Mouse (Mus musculus) limb, embryonic 12.5 days (tissue): ENCODE results near the gene Lefty1. TPM values are rescaled to one million over a fixed set of nuclear protein-coding genes. Genes with fewer than 3 reads are reported as not detected.

Experiments used
- ATAC-seq: fragments of 200-750 bp; cut with Nextera tagmentation; 2 replicates; pipeline ENCODE4 v1.8.0; 2017; ENCODE audit warnings: low read depth, moderate TSS enrichment; ENCODE audit not compliant: insufficient number of reproducible peaks, insufficient read depth, low FRiP score, low TSS enrichment
- H3K27ac ChIP-seq: fragments of 300-500 bp; sonication (generic); 2 replicates; pipeline ENCODE4 v1.5.1; 2016; ENCODE audit warnings: mild to moderate bottlenecking, moderate library complexity
- H3K27me3 ChIP-seq: fragments of 300-500 bp; sonication (generic); 2 replicates; pipeline ENCODE4 v1.6.1; 2016; ENCODE audit warnings: mild to moderate bottlenecking, moderate library complexity
- H3K36me3 ChIP-seq: fragments of 300-500 bp; sonication (generic); 2 replicates; pipeline ENCODE4 v1.6.1; 2016; ENCODE audit warnings: mild to moderate bottlenecking, moderate library complexity
- H3K4me1 ChIP-seq: fragments of 300-500 bp; sonication (generic); replicated peaks from 2 replicates; pipeline ENCODE4 v1.6.1; 2016
- H3K4me2 ChIP-seq: fragments of 300-500 bp; sonication (generic); 2 replicates; pipeline ENCODE4 v1.6.1; 2016; ENCODE audit warnings: mild to moderate bottlenecking, moderate library complexity
- H3K4me3 ChIP-seq: fragments of 300-500 bp; sonication (generic); replicated peaks from 2 replicates; pipeline ENCODE4 v1.5.1; 2016; ENCODE audit warnings: mild to moderate bottlenecking
- H3K9ac ChIP-seq: fragments of 300-500 bp; sonication (generic); replicated peaks from 2 replicates; pipeline ENCODE4 v1.6.1; 2016; ENCODE audit warnings: mild to moderate bottlenecking, moderate library complexity
- H3K9me3 ChIP-seq: fragments of 300-500 bp; sonication (generic); 2 replicates; pipeline ENCODE4 v1.6.1; 2016; ENCODE audit warnings: mild to moderate bottlenecking, moderate library complexity
- WGBS: fragments of 180-500 bp; shearing (Covaris S2); methylation state at CpG from one replicate; pipeline ENCODE4 v1.1.7; 2016; 5-methylcytosine and 5-hydroxymethylcytosine counted together
- polyA plus RNA-seq: library from polyadenylated mRNA; unstranded; fragments of >200 nt; fragmentation: Nextera tagmentation; extraction: Ambion mirVana; gene quantifications from 2 replicates; pipeline ENCODE4 v1.2.1, GENCODE M21; 2016

Lefty1 gene
- polyA plus RNA-seq, 1 experiment from 2014 or later: 0.36 TPM

GRCm38 (mm10) chr1:180904815-180905080 lies 30.1 kb upstream of the Lefty1 start:
- WGBS: under 1% methylated on average over 5 of the region's 5 CpGs
- H3K36me3 ChIP-seq: peaks cover 42% of the 10 kb centered on the region
- H3K27me3 ChIP-seq: no peaks in the 10 kb centered on the region
- peak overlapping the region; percentile 86 for H3K4me2 ChIP-seq
- peak overlapping the region; percentile 84; the same call in 1 of the 2 replicates for H3K27ac ChIP-seq
- ATAC-seq: no peak
- no peaks in the 10 kb centered on the region for H3K9me3 ChIP-seq
- H3K4me3 ChIP-seq: peak overlapping the region; percentile 91
- peak overlapping the region; percentile 94 for H3K9ac ChIP-seq
- H3K4me1 ChIP-seq: peaks cover 15% of the 10 kb centered on the region

GRCm38 (mm10) chr1:180905307-180905706 lies 29.5 kb upstream of the Lefty1 start:
- Histone ChIP-seq H3K27ac (no peak overlapping the region), H3K9ac (peak overlapping the region; percentile 94), H3K4me3 (peak overlapping the region; percentile 91), H3K36me3 (peaks cover 42% of the 10 kb centered on the region), H3K4me2 (peak overlapping the region; percentile 86), H3K4me1 (peaks cover 15% of the 10 kb centered on the region), H3K27me3 (no peaks in the 10 kb centered on the region), H3K9me3 (no peaks in the 10 kb centered on the region)
- ATAC-seq: no peak
- 67% methylated on average over 6 of the region's 6 CpGs for WGBS

DNA sequence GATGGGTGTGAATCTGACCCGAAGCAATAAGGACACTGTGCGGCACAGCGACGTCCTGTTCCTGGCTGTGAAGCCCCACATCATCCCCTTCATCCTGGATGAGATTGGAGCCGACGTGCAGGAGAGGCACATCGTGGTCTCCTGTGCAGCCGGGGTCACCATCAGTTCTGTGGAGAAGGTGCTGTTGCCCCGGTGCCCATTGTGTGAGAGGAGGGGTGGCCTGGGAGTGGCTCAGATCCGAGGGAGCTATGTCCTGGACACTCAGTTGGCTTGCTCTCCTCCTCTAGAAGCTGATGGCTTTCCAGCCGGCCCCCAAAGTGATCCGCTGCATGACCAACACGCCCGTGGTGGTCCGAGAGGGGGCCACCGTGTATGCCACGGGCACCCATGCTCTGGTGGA lies 28.9 kb upstream of the Lefty1 start:
- no peak for ATAC-seq
- no peaks in the 10 kb centered on the region for H3K9me3 ChIP-seq
- 93% methylated on average over 17 of the region's 17 CpGs for WGBS
- peaks cover 15% of the 10 kb centered on the region for H3K4me1 ChIP-seq
- peaks cover 44% of the 10 kb centered on the region for H3K36me3 ChIP-seq
- H3K4me3 ChIP-seq: peak overlapping the region; percentile 91; the same call in 1 of the 2 replicates
- H3K27ac ChIP-seq: no peak overlapping the region
- H3K4me2 ChIP-seq: peak overlapping the region; percentile 86
- H3K27me3 ChIP-seq: no peaks in the 10 kb centered on the region
- H3K9ac ChIP-seq: no peak overlapping the region; the same call in 1 of the 2 replicates

DNA sequence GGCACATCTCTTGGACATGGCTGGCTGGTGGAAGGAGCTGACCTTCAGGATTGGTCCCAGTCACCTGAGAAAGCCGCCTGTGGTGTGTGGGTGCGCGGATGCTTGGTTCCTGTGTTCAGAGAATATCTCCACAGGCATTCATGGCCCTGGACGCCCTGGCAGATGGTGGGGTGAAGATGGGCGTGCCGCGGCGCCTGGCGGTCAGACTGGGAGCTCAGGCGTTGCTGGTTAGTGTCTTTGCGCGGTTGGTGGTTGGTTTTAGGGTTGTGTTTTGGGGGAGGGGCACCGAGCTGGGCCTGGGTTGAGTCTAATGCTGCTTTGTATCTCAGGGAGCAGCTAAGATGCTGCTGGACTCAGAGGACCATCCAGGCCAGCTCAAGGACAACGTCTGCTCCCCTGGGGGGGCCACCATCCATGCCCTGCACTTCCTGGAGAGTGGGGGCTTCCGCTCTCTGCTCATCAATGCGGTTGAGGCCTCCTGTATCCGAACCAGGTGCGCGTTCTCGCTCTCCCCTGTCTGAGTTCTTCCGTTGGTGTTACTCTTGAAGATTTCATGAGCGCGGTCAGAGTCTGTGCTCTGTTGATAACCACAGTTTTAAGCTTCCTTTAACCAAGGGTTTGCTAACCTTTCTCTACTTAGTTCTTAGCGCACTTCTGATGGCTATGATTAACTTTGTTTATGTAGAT lies 28.2 kb upstream of the Lefty1 start:
- no peak overlapping the region for H3K4me3 ChIP-seq
- WGBS: 91% methylated on average over 24 of the region's 24 CpGs
- H3K27ac ChIP-seq: no peak overlapping the region
- H3K4me1 ChIP-seq: peaks cover 19% of the 10 kb centered on the region
- no peak overlapping the region; the same call in 1 of the 2 replicates for H3K9ac ChIP-seq
- H3K4me2 ChIP-seq: 0 out of 2 replicates have a peak overlapping the region, but pooled peaks have one; percentile 86
- no peak for ATAC-seq
- H3K9me3 ChIP-seq: no peaks in the 10 kb centered on the region
- H3K36me3 ChIP-seq: peaks cover 44% of the 10 kb centered on the region
- no peaks in the 10 kb centered on the region for H3K27me3 ChIP-seq

DNA sequence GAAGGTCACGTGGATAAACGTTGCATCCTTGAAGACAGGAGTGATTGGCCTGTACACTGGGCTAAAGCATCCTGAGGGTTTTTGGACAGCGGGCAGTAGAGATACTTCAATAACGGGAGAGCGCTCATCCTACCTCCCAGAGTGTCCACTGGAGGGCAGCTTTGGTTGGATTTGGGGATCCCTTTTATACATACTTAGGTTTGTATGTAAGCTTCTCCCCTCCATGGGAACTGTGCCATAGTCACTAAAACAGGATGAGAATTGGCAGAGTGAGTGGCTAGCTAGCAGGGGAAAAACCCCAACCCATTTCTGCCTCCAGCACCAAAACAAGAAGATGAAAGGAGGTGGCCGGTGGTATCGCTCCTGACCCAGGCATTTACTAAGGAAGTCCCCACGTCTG lies 23.7 kb upstream of the Lefty1 start:
- Histone ChIP-seq H3K27me3 (no peaks in the 10 kb centered on the region), H3K9me3 (no peaks in the 10 kb centered on the region), H3K27ac (no peak overlapping the region), H3K36me3 (peaks cover 37% of the 10 kb centered on the region), H3K4me2 (peak overlapping the region; percentile 26), H3K4me1 (peaks cover 36% of the 10 kb centered on the region), H3K4me3 (no peak overlapping the region), H3K9ac (no peak overlapping the region)
- no peak for ATAC-seq
- WGBS: 44% methylated on average over 8 of the region's 8 CpGs

DNA sequence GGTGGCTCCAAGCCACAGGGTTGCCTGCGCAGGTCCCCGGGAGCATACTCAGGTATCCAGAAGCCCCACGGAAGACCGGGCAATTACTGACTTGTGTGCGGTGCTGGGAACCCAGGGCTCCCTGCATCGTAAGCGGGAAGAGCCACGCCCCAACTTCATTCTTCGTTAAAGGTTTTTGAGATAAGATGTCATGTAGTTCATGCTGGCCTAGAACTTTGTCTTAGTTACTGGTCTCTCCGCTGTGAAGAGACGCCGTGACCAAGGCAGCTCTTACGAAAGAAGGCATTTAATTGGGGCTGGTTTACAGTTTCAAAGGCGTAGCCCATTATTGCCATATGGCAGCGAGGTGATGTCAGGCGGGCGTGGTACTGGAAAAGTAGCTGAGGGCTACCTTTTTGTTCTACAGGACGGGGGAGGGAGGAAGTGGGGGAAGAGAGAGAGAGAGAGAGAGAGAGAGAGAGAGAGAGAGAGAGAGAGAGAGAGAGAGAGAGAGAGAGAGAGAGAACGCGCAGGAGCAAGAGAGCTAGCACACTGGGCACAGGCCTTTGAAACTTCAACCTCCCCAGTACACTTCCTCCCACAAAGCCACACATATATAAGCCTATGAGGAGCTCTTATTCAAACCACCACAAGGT lies 23.1 kb upstream of the Lefty1 start:
- H3K4me3 ChIP-seq: no peak overlapping the region
- no peaks in the 10 kb centered on the region for H3K9me3 ChIP-seq
- H3K27me3 ChIP-seq: no peaks in the 10 kb centered on the region
- H3K9ac ChIP-seq: no peak overlapping the region
- H3K4me1 ChIP-seq: peaks cover 34% of the 10 kb centered on the region
- H3K4me2 ChIP-seq: peak overlapping the region; percentile 26
- H3K36me3 ChIP-seq: peaks cover 31% of the 10 kb centered on the region
- ATAC-seq: no peak
- 32% methylated on average over 20 of the region's 20 CpGs for WGBS
- H3K27ac ChIP-seq: peak overlapping the region; percentile 1; the same call in 1 of the 2 replicates

- no peaks in the 10 kb centered on the region for H3K27me3 ChIP-seq
- 74% methylated on average over 5 of the region's 5 CpGs for WGBS
- no peak for ATAC-seq
- peaks cover 34% of the 10 kb centered on the region for H3K4me1 ChIP-seq
- H3K4me2 ChIP-seq: no peak overlapping the region
- no peak overlapping the region for H3K4me3 ChIP-seq
- H3K36me3 ChIP-seq: peaks cover 21% of the 10 kb centered on the region
- no peak overlapping the region for H3K9ac ChIP-seq
- peak overlapping the region; percentile 51 for H3K27ac ChIP-seq
- no peaks in the 10 kb centered on the region for H3K9me3 ChIP-seq
These were observed 22.0 kb upstream of the Lefty1 start for GRCm38 (mm10) chr1:180912792-180913191.

GRCm38 (mm10) chr1:180913797-180914196 lies 21.0 kb upstream of the Lefty1 start:
- Histone ChIP-seq H3K36me3 (peaks cover 11% of the 10 kb centered on the region), H3K4me3 (no peak overlapping the region), H3K4me1 (peaks cover 34% of the 10 kb centered on the region), H3K27me3 (no peaks in the 10 kb centered on the region), H3K27ac (peak overlapping the region; percentile 51), H3K9me3 (no peaks in the 10 kb centered on the region), H3K9ac (no peak overlapping the region), H3K4me2 (no peak overlapping the region)
- peak; percentile 54; the same call in 1 of the 2 replicates for ATAC-seq
- 15% methylated on average over 4 of the region's 4 CpGs for WGBS

DNA sequence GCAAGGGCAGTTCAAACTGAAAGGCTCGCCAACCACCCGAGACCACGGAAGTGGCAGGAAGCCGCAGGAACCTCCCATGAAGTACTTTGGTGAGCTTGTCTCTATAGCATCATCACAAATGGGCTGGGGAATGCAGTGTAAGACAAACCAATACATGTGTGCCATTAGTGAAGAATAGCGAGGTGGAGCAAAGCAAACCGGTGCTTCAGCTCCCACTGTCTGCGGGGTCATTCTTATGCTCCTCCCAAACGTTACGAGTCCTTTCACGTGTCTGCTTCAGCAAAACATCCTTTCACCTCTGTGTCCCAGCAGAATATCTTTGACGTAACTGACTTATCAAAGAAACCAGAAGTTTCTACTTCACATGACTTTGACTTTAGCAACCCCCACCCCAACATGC lies 18.4 kb upstream of the Lefty1 start:
- Histone ChIP-seq H3K9me3 (no peaks in the 10 kb centered on the region), H3K4me3 (no peak overlapping the region), H3K9ac (no peak overlapping the region), H3K27me3 (no peaks in the 10 kb centered on the region; the same call in 1 of the 2 replicates), H3K27ac (no peak overlapping the region), H3K4me2 (no peak overlapping the region), H3K4me1 (peaks cover 32% of the 10 kb centered on the region), H3K36me3 (no peaks in the 10 kb centered on the region)
- no peak for ATAC-seq
- WGBS: 92% methylated on average over 11 of the region's 11 CpGs

- Histone ChIP-seq H3K36me3 (no peaks in the 10 kb centered on the region), H3K4me1 (peaks cover 26% of the 10 kb centered on the region), H3K4me3 (no peak overlapping the region), H3K27me3 (no peaks in the 10 kb centered on the region; the same call in 1 of the 2 replicates), H3K4me2 (no peak overlapping the region), H3K9ac (no peak overlapping the region), H3K9me3 (no peaks in the 10 kb centered on the region), H3K27ac (0 out of 2 replicates have a peak overlapping the region, but pooled peaks have one; percentile 12)
- no peak for ATAC-seq
- WGBS: 32% methylated on average over 1 of the region's 1 CpGs
These were observed 17.8 kb upstream of the Lefty1 start for GRCm38 (mm10) chr1:180917053-180917452.

DNA sequence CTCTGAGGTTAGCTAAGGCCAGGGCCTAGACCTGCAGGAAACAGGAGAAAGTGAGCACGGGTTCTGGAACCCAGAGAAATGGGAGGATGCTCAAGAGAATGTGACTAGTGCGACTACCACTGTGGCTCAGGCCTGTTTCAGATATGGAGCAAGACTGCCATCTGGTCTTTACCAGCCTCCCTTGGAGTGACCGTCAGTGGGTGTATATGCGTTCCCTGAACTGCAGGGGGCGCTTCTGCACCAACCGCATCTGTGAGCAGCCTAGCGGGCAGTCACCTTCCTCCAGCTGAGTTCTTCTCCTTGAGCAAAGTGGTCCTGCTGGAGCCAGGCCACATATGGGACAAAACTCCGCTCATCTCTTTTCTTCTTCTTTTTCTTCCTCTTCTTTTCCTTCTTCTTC lies 15.1 kb upstream of the Lefty1 start:
- Histone ChIP-seq H3K4me3 (no peak overlapping the region), H3K9me3 (no peaks in the 10 kb centered on the region), H3K4me1 (0 out of 2 replicates have a peak, but pooled peaks cover under 1% of the 10 kb centered on the region), H3K27ac (no peak overlapping the region), H3K9ac (no peak overlapping the region), H3K27me3 (no peaks in the 10 kb centered on the region; the same call in 1 of the 2 replicates), H3K36me3 (no peaks in the 10 kb centered on the region), H3K4me2 (no peak overlapping the region)
- ATAC-seq: no peak
- 40% methylated on average over 8 of the region's 8 CpGs for WGBS
